Mouse (Mus musculus) heart, adult 18-20 months (tissue): ENCODE data around the gene Wipi2. TPM values are rescaled to one million over a fixed set of nuclear protein-coding genes. Genes with fewer than 3 reads are reported as not detected.

ENCODE experiments used
- total RNA-seq, 2 experiments: library from RNA; stranded (reverse); gene quantifications; 2 replicates each; pipeline ENCODE4 v1.2.3; 2021

Gene Wipi2
- total RNA-seq, 2 experiments from 2014 or later, result 35.7 to 38.8 TPM

Other genes starting within 250 kb of the Wipi2 start
- 10 to 100 TPM; 15.7 to 15.9 TPM for gene Foxk1, start 226.2 kb upstream of the Wipi2 start, total RNA-seq
- 1 to 10 TPM; 5.0 to 6.0 TPM for gene Ap5z1, start 163.8 kb upstream of the Wipi2 start, total RNA-seq
- gene Papolb, start 97.6 kb upstream of the Wipi2 start, total RNA-seq, result under 1 TPM in 1 of 2 experiments, not detected in 1; 0.15 TPM
- gene Radil, start 76.6 kb upstream of the Wipi2 start, total RNA-seq, result 1 to 10 TPM; 1.4 to 2.1 TPM
- gene Mmd2, start 18.9 kb upstream of the Wipi2 start, total RNA-seq, result 1 to 10 TPM in 1 of 2 experiments, not detected in 1; 2.1 TPM
- gene Slc29a4, start 64.8 kb downstream of the Wipi2 start, total RNA-seq, result under 1 TPM; 0.17 to 0.21 TPM
- gene Tnrc18, start 190.0 kb downstream of the Wipi2 start, total RNA-seq, result 10 to 100 TPM; 39.2 to 48.2 TPM